Mouse (Mus musculus) thymus, adult 18-20 months (tissue): ENCODE measurements around the gene Sucnr1.
"Not testable (repeated sequence)": the region's sequence is repeated elsewhere in the genome, so short reads cannot be mapped to it uniquely, and the experiment has no call there.

Experiments used
- DNase-seq, 2 experiments: peaks; one replicate each; pipeline ENCODE4 v3.0.0; 2022; ENCODE audit warnings: mixed read lengths in 2 of 2

The Sucnr1 gene

DNA sequence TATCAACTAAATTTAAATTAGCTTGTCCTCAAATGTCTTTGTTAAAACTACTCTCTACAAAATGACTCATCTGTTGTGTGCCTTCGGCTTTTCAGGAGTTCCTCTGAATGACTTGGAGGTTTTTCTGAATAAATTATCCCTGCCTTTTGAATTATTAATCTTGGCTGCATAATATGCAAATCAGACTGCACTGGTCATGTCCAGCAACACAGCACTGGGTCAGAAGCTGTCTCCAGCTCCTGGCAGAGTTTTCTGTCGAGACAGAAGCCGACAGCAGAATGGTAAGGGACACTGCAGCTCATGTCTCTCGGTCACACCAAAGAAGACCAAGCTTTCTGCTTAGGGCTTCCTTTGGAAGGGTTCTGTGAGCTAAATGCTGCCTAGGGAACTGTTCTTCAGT, at the start of gene Sucnr1:
Gene Sucnr1 (plus strand): TSS at position 222 of the 400 bp plus-strand sequence.
- DNase-seq, result no peak

DNA sequence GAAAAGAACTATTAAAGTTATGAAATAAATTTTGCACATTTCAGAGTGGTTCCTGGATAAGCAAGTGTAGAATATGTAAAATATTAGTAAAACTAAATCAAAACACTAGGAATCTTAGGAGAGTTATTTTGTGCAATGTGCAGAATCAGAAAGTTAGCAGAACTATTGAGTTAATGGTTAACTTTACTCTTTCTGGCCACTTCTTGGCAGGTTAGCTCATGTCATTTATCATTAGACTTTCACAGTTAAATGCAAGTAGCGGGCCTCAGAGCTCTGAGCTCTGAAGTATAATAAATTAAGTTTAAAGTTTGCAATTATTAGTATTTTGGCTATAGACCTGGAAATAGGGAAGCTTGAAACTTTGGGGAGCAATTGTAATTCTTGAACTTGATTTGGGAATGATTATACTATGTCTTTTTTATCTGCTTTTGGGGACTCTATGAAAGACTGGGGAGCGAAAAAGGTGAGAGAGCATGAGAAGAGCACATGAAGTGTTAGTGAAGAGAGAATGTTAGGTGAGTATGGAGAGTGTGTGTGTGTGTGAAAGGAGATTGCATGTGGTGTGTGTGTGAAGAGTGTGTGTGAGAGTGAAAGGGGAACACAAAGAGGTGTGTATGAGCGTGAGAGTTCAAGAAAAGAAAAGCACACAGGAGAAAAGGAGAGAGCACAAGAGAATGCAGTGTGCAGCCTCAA, 35.3 kb upstream of the Sucnr1 start:
- DNase-seq, result no peak

DNA sequence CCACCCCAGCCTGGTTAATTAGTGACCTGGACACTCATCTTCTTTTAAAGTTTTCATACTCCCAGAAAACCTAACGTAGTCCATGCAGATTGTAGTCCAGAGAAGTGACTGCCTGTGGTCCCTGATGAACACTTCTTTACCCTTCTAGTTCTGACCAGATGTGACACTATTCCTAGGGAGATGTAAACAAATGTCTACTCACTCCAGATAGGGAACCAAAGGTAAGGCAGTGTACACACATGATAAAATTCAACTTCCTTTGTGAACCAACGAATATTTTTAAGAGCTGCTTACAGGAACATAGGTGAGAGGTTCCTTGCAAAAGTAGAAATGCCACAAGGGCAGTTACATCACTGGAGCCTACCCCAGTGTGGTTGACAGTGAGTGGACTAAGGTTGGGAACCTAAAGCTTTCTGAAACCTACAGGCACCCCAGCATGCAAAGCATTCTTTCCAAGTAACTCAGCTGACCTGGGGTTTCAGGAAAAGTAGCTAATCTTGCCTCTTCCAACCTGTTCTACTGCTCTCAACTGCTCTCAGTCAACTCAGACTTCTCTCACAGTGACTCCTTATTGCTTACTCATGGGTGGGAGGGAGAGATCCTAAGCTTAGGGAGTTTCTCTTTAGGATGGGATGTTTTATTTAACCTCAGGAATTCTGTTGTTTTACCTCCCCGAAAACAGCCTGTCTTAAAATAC, 28.3 kb upstream of the Sucnr1 start:
- DNase-seq, result no peak

DNA sequence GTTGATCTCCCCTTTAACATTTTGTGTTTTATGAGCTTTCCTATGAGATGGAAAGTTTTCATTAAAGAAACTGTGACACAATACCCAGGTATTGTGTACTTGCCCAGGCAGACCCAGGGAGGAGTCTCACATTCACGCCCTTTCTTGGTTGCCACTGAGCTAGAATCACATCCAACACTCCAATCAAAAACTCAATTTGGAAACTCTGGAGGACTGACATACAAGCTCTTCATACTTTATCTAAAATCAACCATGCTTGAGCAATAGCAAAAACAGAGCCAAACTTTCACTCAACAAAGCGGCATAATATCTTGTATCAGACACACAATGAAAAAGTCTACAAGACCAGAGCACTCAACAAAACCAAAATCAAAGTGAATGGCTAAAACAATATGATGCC, 27.7 kb upstream of the Sucnr1 start:
- DNase-seq, result no peak

DNA sequence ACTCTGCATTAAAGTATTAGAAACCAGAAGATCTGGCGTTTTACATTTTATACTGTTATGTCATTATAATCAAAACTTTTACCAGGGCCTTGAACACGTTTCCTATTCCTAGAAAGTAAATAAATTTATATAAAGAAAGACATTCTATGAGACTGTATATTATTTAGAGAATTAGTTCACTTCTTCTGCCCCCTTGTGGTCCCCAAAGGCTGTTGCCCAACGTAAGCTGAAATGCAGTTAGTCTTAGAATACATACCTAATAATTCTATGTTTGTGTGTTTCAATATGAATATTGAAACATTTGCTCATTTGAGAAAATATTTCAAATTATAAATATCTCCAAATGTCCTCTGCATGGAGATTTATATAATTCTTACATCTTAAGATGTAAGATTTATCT, 25.2 kb upstream of the Sucnr1 start:
- no peak for DNase-seq

DNA sequence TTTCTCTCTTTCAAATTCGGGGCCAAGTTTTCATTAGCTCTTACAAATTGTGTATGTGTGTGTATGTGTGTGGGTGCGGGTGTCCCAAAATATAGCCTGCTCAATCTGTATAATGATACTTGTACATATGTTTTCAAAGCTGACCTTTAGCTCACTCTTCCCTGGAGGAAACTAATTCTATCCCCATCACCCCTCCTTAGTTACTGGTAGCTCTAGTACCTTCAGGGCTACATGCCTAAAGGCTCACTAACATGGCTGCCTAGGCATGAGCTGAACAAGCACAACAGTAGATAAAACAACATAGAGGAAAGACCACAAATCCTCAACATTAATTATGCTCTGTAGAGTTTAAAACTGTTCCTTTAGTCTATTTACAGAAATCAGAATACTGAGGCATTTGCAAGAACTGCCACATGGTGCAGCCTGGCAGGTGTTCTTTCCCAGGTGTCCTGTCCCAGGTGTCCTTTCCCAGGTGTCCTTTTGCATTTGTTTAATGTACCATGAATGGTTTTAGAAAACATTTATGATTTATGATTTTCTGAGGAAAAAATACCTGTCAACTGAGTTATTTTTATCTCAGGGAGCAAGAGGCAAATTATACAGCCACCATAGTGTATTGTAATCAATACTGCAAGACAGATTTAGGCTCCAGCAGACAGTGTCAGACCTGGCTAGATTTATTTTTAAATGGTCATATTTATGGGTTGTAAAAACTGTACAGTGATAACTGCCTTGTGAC, 24.4 kb upstream of the Sucnr1 start:
- DNase-seq, result no peak

DNA sequence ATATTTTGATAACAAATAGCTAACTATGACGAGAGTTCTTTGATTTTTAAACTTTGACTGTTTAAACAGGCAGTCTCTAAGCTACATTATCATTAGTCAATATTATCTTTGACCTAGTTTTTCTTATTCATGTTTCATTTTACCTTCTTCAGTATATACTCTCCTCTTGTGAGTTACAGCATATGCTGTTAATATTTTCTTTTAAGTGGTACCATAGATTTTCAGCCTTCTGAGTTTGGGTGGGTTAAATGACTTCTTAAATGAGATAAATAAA, 23.9 kb upstream of the Sucnr1 start:
- no peak for DNase-seq

DNA sequence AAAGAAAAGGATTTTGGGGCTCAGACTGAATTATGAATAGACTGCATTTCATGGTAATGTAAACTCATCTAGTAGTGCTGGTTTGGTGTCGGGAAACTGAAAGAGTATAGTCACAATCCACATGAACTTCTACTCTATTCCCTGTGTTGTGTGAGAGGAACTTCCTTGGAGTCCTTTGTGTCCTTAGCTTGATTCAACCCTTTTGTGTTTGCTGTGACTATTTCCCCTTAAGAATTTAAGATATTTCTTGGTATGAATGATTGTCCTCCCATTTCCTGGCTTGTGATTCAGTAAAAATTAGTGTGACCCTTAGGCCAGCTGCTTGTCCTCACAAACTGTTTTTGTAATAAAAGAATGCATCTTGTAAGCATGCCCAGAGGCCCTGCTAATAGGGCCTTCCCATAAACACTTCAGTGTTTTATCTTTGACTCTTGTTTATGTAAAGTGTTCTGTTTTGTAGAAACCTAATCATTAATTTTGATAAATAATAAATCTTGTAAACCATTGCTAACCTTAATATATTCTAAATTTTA, 2.7 kb upstream of the Sucnr1 start:
- no peak for DNase-seq

DNA sequence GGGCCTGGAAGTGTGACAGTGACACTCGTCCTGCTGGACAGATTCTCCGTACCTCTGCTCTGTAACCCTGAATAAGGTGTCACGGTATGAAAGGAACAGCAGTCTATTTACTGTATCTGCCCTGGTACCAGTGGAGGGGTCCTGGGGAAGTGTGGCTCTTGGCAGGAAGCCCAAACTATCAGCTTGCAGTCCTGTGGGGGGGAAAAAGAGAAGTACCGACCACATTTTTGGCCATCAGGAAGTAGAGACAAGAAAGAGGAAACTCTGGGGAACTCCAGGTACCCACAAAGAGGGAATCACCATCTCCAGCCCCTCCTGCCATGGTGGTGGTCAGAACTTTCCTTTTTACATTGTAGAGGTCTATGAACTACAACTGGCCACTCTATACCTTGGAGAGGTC, 1.1 kb upstream of the Sucnr1 start:
- peak in 1 of 2 experiments; percentile 4 for DNase-seq

DNA sequence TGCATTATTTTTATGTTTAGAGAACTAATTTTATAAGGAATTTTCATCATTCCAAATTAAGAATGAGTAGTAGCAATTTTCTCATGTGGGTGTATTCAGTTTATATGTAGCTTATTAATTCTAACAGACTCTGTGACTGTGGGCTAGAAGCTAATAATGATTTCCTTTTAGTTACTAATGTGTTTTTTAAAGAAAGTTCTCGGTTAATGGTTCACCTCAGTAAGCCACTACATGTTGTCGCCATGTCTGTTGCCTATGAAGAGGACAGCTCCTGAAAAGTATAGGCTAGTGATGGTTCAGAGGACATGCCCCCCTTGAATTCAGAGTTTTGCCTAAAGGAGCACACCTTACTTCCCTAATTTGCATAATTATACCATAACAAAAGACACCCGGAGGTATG, 1.1 kb downstream of the Sucnr1 start:
- no peak for DNase-seq

DNA sequence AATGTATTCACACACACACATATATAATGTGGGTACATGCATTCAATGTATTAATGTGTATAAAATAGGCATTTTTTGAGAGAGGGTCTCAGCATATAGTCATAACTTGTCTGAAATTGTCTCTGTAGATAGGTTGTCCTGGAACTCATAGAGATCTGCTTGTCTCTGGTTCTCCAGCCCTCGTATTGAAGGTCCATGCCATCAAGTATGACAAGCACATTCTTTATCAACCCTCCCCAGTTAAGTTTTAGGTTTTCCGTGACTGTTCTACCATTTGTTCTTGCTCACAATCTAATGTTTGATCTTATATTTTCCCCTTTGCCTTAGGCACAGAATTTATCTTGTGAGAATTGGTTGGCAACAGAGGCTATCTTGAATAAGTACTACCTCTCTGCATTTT, 4.1 kb downstream of the Sucnr1 start:
- DNase-seq, result no peak

DNA sequence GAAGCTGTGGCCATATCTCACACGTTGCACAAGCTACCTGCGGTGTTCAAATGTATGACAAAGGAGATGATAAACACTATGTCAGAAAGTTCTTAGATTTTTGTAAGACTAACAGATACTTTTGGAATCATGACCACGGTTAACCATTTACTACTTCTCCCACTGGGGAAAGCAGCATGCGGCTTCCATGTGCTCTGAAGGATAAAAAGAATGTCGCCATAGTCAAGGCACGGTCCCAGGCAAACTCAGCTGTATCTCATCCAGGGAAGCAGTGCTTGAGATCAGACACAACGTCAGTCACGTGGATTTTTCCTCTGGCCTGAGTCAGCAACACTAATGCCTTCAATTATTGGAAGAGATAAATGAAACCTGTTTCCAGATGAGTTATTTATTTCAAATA, 9.7 kb downstream of the Sucnr1 start:
- DNase-seq, result no peak

DNA sequence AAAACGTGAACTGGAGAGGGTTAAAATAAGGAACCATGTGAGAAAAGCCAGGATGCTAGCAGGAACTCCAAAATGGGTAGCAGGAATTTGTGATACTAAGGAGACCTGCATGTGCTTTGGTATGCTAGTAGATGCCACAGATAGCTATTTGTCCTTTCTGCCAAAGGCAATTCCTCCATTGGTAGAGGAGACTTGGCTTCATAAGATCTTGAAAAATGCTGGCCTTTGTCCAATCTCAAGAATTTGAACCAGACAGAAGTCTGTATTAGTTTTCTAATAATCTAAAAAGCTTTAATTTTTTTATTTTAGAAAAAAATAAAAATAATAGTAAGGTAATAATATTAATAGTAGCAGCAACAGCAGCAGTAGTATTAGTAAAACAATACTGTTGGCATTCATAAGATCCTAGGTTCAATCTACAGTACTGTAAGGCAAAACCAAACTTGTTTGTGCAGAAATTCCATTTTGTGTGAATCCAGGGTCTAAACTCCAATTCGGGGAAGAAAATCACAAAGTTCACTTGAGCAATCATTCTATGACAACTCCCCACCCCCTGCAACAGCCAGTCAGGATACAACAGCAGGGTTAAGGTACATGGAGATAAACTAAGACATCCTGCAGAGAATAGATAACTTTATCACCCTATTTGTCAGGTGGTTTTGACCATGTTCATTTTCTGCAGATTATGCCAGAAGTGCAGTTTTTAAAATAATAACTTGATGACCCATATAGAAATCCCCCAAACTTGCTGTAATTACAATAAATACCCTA, 12.9 kb downstream of the Sucnr1 start:
- DNase-seq, result no peak

DNA sequence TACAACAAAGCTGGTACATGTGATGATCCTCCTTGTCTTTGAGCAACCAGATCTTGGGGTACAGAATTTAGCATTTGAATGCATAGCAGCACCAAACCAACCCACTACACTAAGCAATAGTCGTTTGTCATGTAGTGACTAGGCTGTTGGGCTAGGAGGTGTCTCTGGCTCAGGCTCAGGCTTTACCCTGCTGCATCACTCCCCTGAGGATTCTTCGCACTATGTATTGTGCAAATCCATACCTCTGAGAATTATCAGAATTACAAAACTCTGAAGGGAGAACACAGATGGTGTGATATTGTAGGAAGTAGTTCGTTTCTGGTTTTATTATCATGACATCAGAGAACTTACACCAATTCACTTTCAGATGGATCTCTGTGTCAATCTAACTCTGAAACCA, 15.3 kb downstream of the Sucnr1 start:
- DNase-seq, result no peak

DNA sequence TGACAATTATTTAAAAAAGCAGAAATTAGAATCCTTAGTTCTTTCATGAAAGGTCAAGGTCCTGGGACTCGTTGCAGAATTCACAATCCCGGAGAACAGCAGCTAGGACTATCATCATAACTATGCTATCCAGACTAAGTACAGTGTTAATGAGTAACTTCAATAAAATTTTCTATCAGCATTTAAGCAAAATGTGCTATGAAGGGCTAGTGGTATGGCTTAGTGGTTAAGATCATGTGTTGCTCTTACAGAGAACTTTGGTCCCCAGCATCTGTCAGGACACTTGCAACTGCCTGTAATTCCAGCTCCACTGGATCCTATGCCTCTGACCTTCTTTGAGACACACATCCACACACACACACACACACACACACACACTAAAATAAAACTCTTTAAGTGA, 15.8 kb downstream of the Sucnr1 start:
- no peak for DNase-seq

DNA sequence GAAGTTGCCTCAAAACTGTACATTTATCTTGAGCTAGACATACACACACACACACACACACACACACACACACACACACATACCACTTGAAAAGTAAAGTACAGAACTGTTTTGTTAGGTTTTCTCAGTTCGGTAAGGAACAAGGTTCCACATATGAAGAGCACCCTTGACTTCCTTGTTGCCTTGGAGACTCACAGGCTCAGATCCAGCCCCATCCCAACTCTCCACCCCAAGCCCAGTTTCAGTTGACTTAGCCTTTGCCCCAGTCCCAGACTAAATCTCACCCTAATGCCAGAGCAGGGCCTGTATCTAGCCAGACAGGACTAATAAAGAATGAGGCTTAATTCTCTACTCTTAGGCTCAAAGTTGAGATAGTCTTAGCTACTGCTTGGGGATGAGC, 16.9 kb downstream of the Sucnr1 start:
- DNase-seq, result no peak

DNA sequence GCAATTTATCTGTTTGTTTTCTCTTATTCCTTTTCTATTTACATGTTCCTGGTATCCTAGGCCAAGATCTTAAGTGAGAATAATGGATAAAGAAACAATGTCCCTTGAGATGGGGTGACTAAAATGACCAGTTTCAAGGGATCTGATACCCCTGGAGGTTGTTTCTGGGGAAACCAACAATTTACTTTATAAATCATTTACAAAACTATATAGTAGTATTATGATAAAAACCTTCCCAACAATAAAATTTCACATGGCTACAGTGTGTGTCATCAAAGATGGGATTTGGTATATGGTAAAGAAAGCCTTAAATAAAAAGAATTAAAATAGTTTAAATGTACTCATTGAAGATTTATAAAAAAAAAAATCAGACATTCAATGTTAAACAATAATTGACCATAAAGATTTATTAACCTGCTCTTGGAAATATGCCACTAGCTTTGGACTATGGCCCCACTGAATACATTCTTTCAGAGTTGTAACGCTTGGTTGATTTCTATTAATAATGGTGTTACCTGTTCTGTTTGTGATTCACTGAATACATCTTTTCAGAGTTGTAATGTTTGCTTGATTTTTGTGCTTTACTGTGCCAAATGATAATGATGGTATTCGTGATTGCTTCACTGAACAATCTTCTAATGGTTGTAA, 22.9 kb downstream of the Sucnr1 start:
- DNase-seq, result no peak

DNA sequence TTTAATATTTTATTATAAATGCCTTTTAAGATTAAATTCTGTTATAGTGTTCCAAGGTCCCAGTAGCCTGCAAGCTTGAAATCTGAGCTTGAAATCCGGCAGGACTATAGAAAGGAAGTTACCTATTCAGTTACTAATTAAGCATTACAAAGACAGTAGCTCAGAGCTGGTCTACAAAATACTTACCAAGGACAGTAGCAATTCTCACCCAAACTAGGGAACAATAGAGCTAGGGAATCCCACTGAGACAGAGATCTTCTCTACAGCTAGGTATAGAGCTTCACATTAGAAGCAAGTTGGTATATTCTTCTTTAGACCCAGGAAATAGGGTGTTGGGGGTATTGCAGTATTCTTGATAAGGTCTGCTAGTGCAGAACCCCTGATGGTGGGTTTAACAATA, 24.8 kb downstream of the Sucnr1 start:
- not testable (repeated sequence) for DNase-seq

DNA sequence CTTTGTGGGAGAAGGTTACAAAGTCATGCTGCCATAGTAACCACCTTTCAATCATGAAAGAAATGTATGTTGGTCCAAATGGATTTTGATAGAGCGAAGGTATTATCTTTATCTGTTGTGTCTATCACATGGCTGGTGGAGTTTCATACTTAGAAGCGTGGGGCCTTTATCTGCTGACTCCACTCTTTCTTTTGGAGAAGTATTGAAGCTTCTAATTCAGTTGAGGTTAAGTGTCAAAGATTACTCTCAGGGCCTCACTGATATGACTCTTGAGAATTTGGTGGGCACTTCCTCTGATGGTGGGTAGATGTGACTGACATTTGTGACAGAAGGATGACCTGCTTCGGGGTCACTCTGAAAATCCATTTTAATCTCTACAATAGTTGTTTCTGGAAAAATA, 26.1 kb downstream of the Sucnr1 start:
- DNase-seq, result no peak

DNA sequence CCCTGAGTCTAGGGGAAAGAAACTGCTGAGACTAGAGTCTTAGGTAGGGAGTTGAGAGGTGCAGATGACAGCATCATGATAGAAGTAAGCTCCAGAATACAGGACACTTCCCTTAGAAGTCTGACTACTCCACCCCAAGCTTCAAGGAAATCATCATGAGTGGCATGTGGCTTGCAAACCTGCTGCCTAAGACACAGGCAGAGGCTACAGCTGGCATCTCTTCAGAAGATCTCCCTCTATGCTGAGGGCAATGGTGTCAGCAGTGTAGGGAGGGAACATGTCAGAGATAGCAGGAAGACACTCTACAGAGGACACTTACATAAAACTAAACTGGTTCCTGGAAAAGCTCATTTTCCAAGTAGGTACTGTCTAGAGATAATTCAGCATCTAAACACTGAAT, 27.1 kb downstream of the Sucnr1 start:
- DNase-seq, result no peak

DNA sequence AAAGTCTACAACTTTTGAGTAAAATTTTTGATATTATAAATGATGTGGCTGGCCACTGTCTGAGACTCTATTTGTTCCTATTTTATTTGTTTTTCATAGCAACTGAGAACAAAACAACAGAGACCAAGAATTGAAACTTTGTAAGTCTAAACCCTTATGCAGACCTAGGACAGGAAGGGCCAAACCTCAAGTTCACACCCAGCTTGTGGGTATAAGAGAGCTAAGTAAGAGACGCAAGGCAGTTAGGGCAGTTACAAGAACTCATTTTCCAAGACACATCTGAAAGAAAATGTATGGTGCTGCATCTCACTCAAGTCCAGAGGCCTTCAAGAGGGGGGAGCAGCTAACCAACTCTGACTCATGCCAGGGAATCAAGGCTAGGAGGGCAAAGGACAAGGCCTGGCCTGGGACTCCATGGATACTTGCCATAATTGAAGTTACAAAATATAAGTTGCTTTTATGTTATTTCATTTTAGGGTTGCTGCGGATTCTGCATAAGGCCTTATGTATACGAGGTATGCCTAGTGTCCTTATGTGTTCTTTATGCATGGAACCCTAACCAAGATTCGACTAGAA, 29.6 kb downstream of the Sucnr1 start:
- DNase-seq, result no peak

DNA sequence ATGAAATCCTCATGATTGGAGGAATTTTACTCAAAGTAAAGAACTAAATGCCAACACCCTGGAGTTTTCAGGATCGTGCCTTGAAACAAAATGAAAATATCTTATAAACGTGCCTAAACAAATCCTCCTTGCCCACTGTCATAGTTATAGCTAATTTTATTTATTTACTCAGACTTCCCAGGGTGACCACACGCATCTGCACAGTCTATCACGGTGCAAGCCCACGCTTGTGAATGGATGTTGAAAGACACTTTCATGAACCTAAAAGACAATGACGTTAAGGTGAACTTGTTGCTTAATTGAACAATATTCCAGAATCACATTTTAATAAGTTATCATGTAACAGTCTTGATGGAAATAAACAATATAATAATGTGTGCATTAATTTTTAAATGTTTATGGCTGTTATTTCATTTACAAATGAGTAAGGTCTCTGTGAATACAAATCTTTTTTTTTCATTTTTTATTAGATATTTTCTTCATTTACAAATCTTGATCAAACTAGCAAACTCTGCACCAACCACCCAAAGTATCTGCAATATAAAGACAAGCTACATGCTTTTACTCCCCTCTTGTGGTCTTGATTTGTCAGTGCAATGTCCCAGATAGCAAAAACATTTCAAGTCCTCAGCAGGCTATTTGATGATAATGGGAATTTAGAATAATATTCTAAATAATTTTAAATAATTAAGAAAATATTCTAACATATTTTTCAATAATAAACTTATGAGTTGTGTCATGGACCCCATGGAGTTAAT, 30.4 kb downstream of the Sucnr1 start:
- no peak for DNase-seq
